Mouse (Mus musculus) embryo, embryonic 10.5 days (tissue): ENCODE results near the gene Lpcat2.

Source experiments
- DNase-seq: peaks from one replicate; pipeline ENCODE4 v3.0.0-alpha.2; 2015; ENCODE audit warnings: low spot score

Gene Lpcat2

GRCm38 (mm10) chr8:92855171-92855894, at the start of gene Lpcat2:
Gene Lpcat2 (plus strand): TSS chr8:92855339.
- peak; percentile 84 for DNase-seq

DNA sequence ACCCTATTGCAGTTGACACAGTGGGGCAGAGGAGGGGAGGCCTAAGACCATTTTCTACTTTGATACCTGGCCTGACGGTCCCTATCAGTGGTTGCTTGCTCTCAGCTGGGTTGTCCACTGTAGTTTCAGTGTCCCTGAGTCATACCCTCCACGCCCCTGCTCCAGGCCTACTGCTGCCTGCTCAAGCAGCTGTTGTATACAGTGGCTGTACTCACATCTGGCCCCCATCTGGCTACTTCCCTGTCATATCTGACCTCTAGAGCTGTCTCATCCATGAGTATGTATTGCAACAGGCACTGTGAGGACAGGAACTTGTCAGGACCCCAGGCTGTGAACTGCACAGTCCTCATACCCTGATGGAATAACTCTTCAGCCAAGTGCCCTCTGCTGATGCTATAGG, 42.4 kb upstream of the Lpcat2 start:
- no peak for DNase-seq

- no peak for DNase-seq
Observed at GRCm38 (mm10) chr8:92815661-92816060, 39.5 kb upstream of the Lpcat2 start.

DNA sequence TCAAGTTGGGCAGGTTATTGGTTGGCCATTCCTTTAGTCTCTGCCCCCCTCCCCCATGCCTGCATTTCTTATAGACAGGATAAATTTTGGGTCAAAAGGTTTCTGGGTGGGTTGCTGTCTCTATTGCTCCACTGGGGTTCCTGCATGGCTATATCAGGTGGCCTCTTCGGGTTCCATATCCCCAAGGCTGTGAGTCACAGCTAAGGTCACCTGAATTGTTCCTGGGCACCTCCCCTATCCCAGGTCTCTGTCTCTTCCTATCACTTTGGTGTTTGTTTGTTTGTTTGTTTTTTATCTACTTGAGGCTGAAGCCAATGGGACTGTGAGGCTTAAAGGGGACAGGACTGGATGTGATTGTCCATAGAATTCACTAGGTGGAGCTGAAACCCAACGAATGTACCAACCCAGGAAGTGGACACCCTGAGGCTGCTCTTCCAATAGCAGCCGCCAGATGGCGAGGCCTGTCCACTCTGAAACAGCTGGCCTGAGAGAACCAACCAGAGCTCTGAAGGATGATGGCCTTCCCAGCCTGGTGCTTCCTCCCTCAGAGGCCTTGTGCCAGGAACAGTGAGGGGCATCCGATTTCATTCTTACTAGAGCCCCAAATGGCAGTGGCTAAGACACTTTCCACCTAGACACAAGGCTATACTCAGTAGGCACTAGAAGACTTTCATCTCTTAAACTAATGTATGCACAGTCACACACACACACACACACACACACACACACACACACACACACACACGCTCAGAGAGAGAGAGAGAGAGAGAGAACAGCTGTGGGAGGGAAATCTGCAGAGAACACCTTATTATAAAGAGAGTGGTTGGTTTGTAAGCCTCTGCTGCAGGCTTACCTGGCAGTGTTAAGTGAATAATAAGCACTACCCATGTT, 37.0 kb upstream of the Lpcat2 start:
- peak; percentile 96 for DNase-seq

DNA sequence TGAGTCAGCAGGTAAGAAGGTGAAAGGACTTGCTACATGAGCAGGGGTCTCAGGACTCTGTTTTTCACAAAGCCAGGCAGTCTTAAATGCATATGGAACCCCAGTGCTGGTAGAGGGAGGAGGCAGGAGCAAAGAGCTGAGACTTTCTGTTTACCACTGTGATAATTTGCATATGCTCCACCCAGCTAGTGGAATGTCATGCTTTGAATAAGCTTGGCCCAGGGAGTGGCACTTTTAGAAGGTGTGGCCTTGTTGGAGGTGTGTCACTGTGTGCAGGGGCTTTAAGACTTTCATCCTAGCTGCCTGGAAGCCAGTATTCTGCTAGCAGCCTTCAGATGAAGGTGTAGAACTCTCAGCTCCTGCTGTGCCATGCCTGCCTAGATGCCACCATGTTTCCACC, 34.0 kb upstream of the Lpcat2 start:
- DNase-seq: no peak

GRCm38 (mm10) chr8:92822386-92822785, 32.8 kb upstream of the Lpcat2 start:
- DNase-seq: no peak

GRCm38 (mm10) chr8:92825991-92826390, 29.1 kb upstream of the Lpcat2 start:
- DNase-seq: no peak

DNA sequence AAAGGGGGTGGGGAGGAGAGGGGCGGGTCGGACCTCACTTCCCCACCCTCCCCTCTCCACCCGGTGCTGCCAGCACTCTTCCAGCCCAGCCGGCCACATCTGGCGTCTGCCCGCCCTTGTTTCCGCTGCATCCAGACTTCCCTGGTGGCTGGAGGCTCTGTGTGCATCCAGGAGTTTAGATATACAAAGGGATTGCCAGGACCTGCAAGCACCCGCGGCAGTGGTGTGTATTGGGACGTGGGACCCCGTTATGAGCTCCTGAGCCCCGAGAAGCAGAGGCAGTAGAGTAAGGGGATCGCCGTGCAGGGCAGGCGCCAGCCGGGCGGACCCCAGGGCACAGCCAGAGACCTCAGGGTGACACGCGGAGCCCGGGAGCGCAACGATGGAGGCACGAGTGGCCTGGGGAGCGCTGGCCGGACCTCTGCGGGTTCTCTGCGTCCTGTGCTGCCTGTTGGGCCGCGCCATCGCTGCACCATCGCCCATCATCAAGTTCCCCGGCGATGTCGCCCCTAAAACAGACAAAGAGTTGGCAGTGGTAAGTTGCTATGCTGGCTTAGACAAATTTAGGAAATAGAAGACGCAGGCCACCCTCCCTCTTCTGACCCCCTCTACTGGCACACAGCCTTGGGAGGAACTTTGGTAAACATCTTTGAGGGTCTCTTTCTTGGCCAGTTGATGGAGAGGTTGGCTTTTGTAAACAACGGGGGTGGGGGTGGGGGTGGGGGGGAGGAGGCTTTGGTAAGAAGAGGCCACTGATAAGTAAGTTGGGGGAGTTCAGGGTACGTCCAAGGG, 27.7 kb upstream of the Lpcat2 start, which contains the start of gene Mmp2:
TSS of gene Mmp2 (plus strand) at position 49 of the 792 bp plus-strand sequence.
- DNase-seq: peak; percentile 75

- DNase-seq: peak; percentile 55
Observed at GRCm38 (mm10) chr8:92828251-92828743, 26.8 kb upstream of the Lpcat2 start.

GRCm38 (mm10) chr8:92834065-92834731, 20.9 kb upstream of the Lpcat2 start:
- no peak for DNase-seq

- DNase-seq: no peak
Observed at GRCm38 (mm10) chr8:92834786-92835500, 20.2 kb upstream of the Lpcat2 start.

DNA sequence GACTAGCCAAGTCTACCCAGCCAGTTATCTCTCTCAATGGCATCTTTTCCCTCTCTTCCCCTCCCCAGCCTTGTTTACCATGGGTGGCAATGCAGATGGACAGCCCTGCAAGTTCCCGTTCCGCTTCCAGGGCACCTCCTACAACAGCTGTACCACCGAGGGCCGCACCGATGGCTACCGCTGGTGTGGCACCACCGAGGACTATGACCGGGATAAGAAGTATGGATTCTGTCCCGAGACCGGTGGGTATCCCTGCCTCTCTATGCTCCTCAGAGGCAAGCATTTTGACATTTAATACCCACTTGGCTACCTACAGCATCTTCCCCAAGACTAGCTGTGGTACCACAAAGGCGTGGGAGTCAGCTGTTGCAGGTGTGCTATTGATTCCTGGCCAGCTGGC, 19.2 kb upstream of the Lpcat2 start:
- no peak for DNase-seq

GRCm38 (mm10) chr8:92838616-92839015, 16.5 kb upstream of the Lpcat2 start:
- no peak for DNase-seq

- no peak for DNase-seq
Observed at GRCm38 (mm10) chr8:92839161-92839560, 16.0 kb upstream of the Lpcat2 start.

DNA sequence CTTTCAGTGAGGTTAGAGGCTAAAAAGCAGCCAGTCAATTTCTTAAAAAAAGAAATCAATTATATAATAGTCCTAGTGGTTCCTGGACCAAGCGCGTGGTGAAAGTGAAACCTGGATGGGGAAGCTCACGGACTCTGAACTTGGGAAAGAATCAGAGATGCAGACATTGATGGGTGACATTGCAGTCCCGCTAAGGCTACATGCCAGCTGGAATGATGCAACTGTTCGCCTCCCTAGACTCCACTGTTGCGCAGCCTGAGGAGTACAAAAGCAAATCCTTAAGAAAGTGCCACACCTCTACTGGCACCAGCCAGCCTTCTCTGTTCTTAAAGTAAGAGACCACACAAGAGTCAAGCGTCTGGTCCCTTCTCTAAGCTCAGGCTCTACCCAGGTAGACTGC, 15.3 kb upstream of the Lpcat2 start:
- no peak for DNase-seq

- DNase-seq: no peak
Observed at GRCm38 (mm10) chr8:92846684-92847083, 8.5 kb upstream of the Lpcat2 start.

DNA sequence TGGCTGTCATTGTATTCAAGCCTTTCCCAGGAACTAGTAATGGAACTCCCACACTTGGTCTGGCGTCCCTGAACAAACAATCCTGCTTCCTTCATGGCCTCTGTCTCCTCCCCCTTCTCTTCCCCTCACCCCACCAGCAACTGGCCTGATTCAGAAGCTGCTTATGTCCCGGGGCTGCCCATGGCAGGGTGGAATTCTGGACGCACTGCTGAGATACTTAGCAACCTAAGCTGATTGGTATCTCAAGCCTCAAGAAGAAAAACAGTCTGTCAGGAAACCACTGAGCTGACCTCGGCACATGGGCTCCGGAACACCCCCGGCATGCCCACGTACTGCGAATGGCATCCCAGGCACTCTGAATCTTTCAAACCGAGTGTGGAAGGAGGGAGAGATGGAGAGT, 7.8 kb upstream of the Lpcat2 start:
- peak; percentile 61 for DNase-seq

- DNase-seq: no peak
Observed at GRCm38 (mm10) chr8:92849261-92849660, 5.9 kb upstream of the Lpcat2 start.

DNA sequence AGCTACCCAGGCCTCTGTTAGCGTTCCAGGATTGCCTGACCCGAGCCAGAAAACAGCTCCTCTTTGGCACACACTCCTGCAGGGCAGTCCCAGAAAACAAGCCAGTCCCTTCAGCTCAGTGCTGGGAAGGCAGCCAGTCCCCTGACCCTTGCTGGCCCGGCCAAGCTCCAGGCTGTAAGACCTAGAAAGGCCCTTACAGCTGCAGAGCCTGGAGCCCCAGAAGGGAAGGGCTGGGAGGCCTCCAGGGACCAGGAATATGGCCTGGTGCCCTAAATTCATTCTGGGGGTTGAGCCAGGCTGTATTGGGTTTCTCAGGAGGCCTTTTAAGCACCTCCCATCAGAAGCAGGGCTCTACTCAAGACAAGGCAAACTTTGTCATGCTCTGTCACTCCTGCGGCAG, 4.9 kb upstream of the Lpcat2 start:
- no peak for DNase-seq

DNA sequence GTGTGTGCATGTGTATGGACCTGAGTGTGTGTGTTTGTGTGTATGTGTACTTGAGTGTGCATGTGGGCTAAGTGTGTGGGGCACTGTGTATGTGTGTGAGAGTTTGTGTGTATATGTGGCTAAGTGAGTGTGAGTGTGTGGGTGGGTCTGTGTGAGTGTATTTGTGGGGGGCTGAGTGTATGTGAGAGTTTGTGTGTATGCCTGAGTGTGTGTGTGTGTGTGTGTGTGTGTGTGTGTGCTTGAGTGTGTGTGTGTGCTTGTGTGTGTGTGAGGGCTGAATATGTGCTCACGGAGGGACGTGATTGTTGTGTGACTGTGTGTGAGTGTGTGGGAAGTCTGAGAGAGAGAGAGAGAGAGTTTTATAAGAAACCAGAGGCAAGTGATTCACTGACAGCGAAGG, 3.8 kb upstream of the Lpcat2 start:
- DNase-seq: no peak
